In genomic region chr11:20299900-20300299, GRCm38 (mm10) we compare ENCODE assay signal across 20 mouse cellular contexts. TPM values are rescaled to one million over a fixed set of nuclear protein-coding genes. Genes with fewer than 3 reads are reported as not detected.
A peak's percentile ranks its signal among the peaks of the same experiment; 100 is the strongest.
DNase-seq lines count a peak whose midpoint lies in the region; ATAC-seq and TF ChIP-seq lines count a peak whose summit lies in the region.
"Had no signal": no experiment of that assay in that cellular context is flagged by ENCODE, and none has a peak within 500 bp of the region (broad histone marks: within the 10 kb centered on the region; RNA-seq: fewer than 3 reads in every experiment).

No protein-coding gene starts in this region.

- H3ac ChIP-seq in myocyte (ENCODE audit: control insufficient read depth, insufficient read length) = no peak overlapping the region

- DNase-seq in frontal cortex, postnatal 10 days (ENCODE audit: low spot score in 2 of 2) = no peak
- no peak for DNase-seq in limb, embryonic 10.5 days (ENCODE audit: low spot score)
- no peak for DNase-seq in ovary, postnatal 36 days (ENCODE audit: low spot score)
- DNase-seq in Muller cell, postnatal 12 days (ENCODE audit: inconsistent ontology term) = no peak
- DNase-seq: adrenal gland, adult 8-10 months; cerebellum, adult 11 months; cerebellum, postnatal 14 days; gastrocnemius, adult 2 months; layer of hippocampus, postnatal 36 days; liver, embryonic 13.5 days; thymus, postnatal 14 days had no signal

- no peaks in the 10 kb centered on the region for H3K9me3 ChIP-seq in limb, embryonic 13.5 days
- no peaks in the 10 kb centered on the region for H3K9me3 ChIP-seq in limb, embryonic 10.5 days (replicated peaks)
- no peaks in the 10 kb centered on the region for H3K9me3 ChIP-seq in lung, embryonic 16.5 days (ENCODE audit: control insufficient read depth, low read length)
- H3K9me3 ChIP-seq: hindbrain, embryonic 10.5 days; liver, embryonic 13.5 days; neural tube, embryonic 12.5 days had no signal

- H3K36me3 ChIP-seq in limb, embryonic 13.5 days = peaks cover 24% of the 10 kb centered on the region
- peaks cover 12% of the 10 kb centered on the region for H3K36me3 ChIP-seq in limb, embryonic 10.5 days
- H3K36me3 ChIP-seq in lung, embryonic 16.5 days (ENCODE audit: control insufficient read depth, insufficient read depth, low read length) = 0 out of 2 replicates have a peak, but pooled peaks cover 9% of the 10 kb centered on the region
- peaks cover 28% of the 10 kb centered on the region for H3K36me3 ChIP-seq in myocyte (ENCODE audit: control insufficient read depth, insufficient read depth)

- no peak overlapping the region for H3K4me2 ChIP-seq in limb, embryonic 13.5 days (replicated peaks)
- H3K4me2 ChIP-seq in lung, embryonic 16.5 days (ENCODE audit: low read depth, low read length) = no peak overlapping the region
- H3K4me2 ChIP-seq in myocyte (ENCODE audit: low read depth) = no peak overlapping the region
- H3K4me2 ChIP-seq: liver, embryonic 13.5 days; neural tube, embryonic 12.5 days had no signal

- no peak overlapping the region for H3K4me3 ChIP-seq in limb, embryonic 13.5 days
- H3K4me3 ChIP-seq in limb, embryonic 10.5 days = no peak overlapping the region
- no peak overlapping the region for H3K4me3 ChIP-seq in lung, embryonic 16.5 days (ENCODE audit: low read length)
- H3K4me3 ChIP-seq in myocyte = no peak overlapping the region
- H3K4me3 ChIP-seq: gastrocnemius, adult 2 months; hindbrain, embryonic 10.5 days; liver, embryonic 13.5 days; neural tube, embryonic 12.5 days had no signal

- no peak overlapping the region for H3K9ac ChIP-seq in limb, embryonic 13.5 days
- H3K9ac ChIP-seq in lung, embryonic 16.5 days (ENCODE audit: low read length) = no peak overlapping the region
- H3K9ac ChIP-seq: liver, embryonic 13.5 days; neural tube, embryonic 12.5 days had no signal

- H3K27ac ChIP-seq in limb, embryonic 13.5 days = no peak overlapping the region
- H3K27ac ChIP-seq in limb, embryonic 10.5 days = no peak overlapping the region
- peak overlapping the region; percentile 77 for H3K27ac ChIP-seq in lung, embryonic 16.5 days (ENCODE audit: low read length)
- H3K27ac ChIP-seq: gastrocnemius, adult 2 months; hindbrain, embryonic 10.5 days; liver, embryonic 13.5 days; neural tube, embryonic 12.5 days had no signal

- H3K4me1 ChIP-seq in limb, embryonic 13.5 days = no peaks in the 10 kb centered on the region
- no peaks in the 10 kb centered on the region for H3K4me1 ChIP-seq in limb, embryonic 10.5 days
- peaks cover 2% of the 10 kb centered on the region; the same call in 1 of the 2 replicates for H3K4me1 ChIP-seq in lung, embryonic 16.5 days (replicated peaks; ENCODE audit: control insufficient read depth, insufficient read depth, low read length)
- H3K4me1 ChIP-seq: hindbrain, embryonic 10.5 days; liver, embryonic 13.5 days; neural tube, embryonic 12.5 days had no signal

- no peaks in the 10 kb centered on the region for H3K27me3 ChIP-seq in limb, embryonic 13.5 days
- no peaks in the 10 kb centered on the region for H3K27me3 ChIP-seq in limb, embryonic 10.5 days (ENCODE audit: low read depth, poor library complexity, severe bottlenecking)
- no peaks in the 10 kb centered on the region for H3K27me3 ChIP-seq in lung, embryonic 16.5 days (ENCODE audit: control insufficient read depth, insufficient read depth, low read depth, low read length)
- H3K27me3 ChIP-seq in myocyte (ENCODE audit: control insufficient read depth, insufficient read depth, insufficient read length) = no peaks in the 10 kb centered on the region
- H3K27me3 ChIP-seq: CH12.LX; liver, embryonic 13.5 days; neural tube, embryonic 12.5 days had no signal

- no peaks in the 10 kb centered on the region for H3K79me2 ChIP-seq in myocyte (ENCODE audit: control insufficient read depth, insufficient read depth)

- ATAC-seq in frontal cortex, adult (ENCODE audit: low TSS enrichment) = peak; percentile 93
- peak; percentile 72 for ATAC-seq in limb, embryonic 13.5 days (ENCODE audit: low FRiP score, low read depth)
- peak; percentile 95 for ATAC-seq in lung, embryonic 16.5 days (ENCODE audit: low read depth)
- ATAC-seq: forebrain, embryonic 16.5 days; inflammation-experienced regulatory T-cells, adult 6 months had no signal

- 78% methylated on average over 6 of the region's 6 CpGs for WGBS in limb, embryonic 13.5 days
- 84% methylated on average over 6 of the region's 6 CpGs for WGBS in limb, embryonic 10.5 days
- 48% methylated on average over 6 of the region's 6 CpGs for WGBS in lung, embryonic 16.5 days

- peak; percentile 28 for TF ChIP-seq POLR2A in myocyte (IDR thresholded peaks at IDR 0.05; ENCODE audit: insufficient read length, low read depth)

TF ChIP-seq in myocyte, 11 proteins besides CTCF, POLR2A, EP300 and RAD21:
- no peak for TF ChIP-seq TCF3 (IDR thresholded peaks at IDR 0.05; ENCODE audit: insufficient read length, low read depth)
- peak; percentile 93 for TF ChIP-seq POLR2AphosphoS2 (IDR thresholded peaks at IDR 0.05; ENCODE audit: insufficient read length, low read depth)
- peak in 1 of 3 experiments; percentile 28 for TF ChIP-seq MYOG (IDR thresholded peaks at IDR 0.05; ENCODE audit: control insufficient read depth in 1 of 3, insufficient read depth in 1 of 3, insufficient read length in 2 of 3, low read depth in 2 of 3)
- TF ChIP-seq MYOD1 (IDR thresholded peaks at IDR 0.05; ENCODE audit: control insufficient read depth in 1 of 3, insufficient read length in 2 of 3, low read depth in 2 of 3) = peak in 1 of 3 experiments; percentile 12

RNA-seq across cellular contexts. Expression of gene Slc1a4, which starts 32.6 kb away (rescaled TPM):
- polyA plus RNA-seq in limb, embryonic 13.5 days (2015; fragmentation: Nextera tagmentation; extraction: Ambion mirVana) = 14.5 and 16.4 TPM in 2 replicates
- 11.1 and 11.9 TPM in 2 replicates for polyA plus RNA-seq in limb, embryonic 10.5 days (2016; fragmentation: Nextera tagmentation; extraction: Ambion mirVana)
- polyA plus RNA-seq in lung, embryonic 16.5 days (2015; fragmentation: Nextera tagmentation; extraction: Ambion mirVana) = 17.9 and 18.2 TPM in 2 replicates
- 66.7 TPM for polyA plus RNA-seq in myocyte (2012; fragmentation: generic; extraction: Trizol)

RNA-seq across cellular contexts. Expression of gene Cep68, which starts 50.7 kb away (rescaled TPM):
- polyA plus RNA-seq in limb, embryonic 13.5 days (2015; fragmentation: Nextera tagmentation; extraction: Ambion mirVana) = 33.3 and 36.8 TPM in 2 replicates
- 43.7 and 50.8 TPM in 2 replicates for polyA plus RNA-seq in limb, embryonic 10.5 days (2016; fragmentation: Nextera tagmentation; extraction: Ambion mirVana)
- 36.8 and 37.0 TPM in 2 replicates for polyA plus RNA-seq in lung, embryonic 16.5 days (2015; fragmentation: Nextera tagmentation; extraction: Ambion mirVana)
- 9.3 TPM for polyA plus RNA-seq in myocyte (2012; fragmentation: generic; extraction: Trizol)
